Mouse (Mus musculus) heart, adult 18-20 months (tissue): Measurements from ENCODE around the gene Abcc3. TPM values are rescaled to one million over a fixed set of nuclear protein-coding genes. Genes with fewer than 3 reads are reported as not detected.
"Not testable (repeated sequence)": the region's sequence is repeated elsewhere in the genome, so short reads cannot be mapped to it uniquely, and the experiment has no call there.

Source experiments
- DNase-seq, 2 experiments: peaks; one replicate each; pipeline ENCODE4 v3.0.0; 2021 to 2022; ENCODE audit warnings: mixed read lengths in 1 of 2
- total RNA-seq, 2 experiments: library from RNA; stranded (reverse); gene quantifications; 2 replicates each; pipeline ENCODE4 v1.2.3; 2021

Abcc3 gene
- total RNA-seq, 2 experiments from 2014 or later, result 1.7 to 1.8 TPM

DNA sequence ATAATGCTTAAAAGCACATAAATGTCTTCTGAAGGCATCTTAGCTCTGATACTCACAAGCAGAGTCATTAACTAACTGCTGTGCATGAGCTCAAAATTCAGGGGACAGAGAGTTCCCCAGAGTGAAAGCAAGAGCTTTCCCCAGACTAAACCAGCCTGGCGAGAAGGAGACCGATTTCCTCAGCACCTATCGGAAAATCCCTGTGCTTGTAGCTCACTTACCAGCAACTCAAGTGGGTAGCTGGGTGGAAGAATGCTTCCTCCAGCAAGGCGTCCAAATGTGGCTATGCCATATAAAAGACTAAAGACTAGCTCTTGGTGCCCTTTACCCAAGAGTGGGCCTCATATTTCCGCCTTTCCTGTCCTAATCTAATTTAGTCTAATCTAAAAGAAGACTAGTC lies 9.9 kb upstream of the Abcc3 start:
- DNase-seq, result no peak

DNA sequence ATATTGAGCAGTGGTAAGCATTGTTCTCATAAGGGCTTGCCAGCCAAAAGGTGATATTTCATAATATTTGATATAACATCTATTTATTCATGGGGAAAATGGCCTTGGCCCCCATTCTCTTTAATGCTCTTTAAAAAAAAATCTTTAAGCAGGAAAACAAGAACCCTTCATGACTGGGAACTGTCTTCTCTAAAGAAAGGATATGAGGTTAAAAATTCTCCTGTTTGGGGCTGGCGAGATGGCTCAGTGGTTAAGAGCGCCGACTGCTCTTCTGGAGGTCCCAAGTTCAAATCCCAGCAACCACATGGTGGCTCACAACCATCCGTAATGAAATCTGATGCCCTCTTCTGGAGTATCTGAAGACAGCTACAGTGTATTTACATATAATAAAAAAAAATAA lies 9.2 kb upstream of the Abcc3 start:
- DNase-seq, result not testable (repeated sequence)

DNA sequence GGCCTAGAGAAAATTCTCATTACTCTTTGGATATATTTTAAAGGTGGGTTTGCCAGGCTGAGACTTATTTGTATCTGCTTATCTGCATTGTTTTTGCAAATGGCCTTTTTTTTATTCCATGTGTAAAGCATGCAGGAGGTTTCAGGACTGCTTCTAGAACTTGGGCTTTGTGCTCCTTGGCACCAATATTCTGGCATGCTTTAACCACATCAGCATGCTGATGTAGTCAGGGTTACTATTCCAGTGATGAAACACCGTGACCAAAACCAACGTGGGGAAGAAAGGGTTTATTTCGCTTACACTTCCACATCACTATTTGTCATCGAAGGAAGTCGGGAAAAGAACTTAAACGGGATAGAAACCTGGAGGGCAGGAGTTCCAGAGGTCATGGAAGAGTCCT lies 8.2 kb upstream of the Abcc3 start:
- DNase-seq, result no peak

DNA sequence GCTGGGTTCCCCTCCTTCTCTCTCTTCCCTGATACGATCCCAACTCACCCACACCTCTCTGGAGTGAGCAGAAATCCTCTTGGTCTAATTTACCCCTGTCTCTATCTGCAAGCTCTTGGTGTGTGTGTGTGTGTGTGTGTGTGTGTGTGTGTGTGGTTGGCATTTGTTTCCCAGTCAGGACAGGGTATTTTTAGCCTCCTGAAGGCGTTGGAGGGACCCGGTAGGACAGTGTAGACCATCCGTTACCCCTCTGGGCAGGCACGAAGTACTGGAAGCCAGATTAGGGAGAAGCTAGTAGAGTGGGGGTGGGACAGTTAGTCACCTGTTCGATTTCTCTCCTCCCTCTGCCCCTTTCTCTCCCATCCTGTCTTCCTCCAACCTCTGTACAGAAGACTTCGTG lies 1.3 kb upstream of the Abcc3 start:
- DNase-seq, result no peak

DNA sequence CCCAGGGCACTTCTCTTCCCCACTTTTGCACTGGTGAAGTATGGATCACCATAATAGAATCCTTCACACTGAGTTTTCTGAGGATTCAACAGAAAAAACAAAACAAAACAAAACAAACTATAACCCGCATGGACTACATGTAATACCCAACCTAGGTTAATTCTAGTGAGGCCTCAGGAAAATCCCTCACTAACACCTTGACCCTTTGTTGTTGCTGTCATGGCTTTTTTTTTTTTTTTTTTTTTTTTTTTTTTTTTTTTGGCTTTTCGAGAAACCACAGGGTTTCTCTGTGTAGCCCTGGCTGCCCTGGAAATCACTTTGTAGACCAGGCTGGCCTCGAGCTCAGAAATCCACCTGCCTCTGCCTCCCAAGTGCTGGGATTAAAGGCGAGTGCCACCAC lies 693 bp upstream of the Abcc3 start:
- DNase-seq, result not testable (repeated sequence)

DNA sequence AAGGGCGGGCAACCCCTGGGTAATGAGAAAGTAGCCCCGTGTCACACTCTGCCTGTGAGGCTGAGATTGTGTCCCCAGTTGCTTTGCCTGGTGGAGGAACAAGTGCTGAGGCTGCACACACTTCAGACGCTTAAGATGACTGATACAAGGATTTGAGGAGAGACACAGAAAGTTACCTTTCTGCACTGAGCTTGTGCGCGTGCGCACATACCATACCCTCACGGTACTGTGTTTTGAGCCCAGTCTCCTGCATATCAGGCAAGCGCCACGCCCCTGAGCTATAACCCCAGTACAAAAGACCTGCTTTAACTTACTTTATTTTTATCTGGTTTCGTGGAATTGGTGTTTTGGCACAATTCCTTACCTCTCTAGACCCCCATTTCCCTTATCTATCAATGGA lies 1.1 kb downstream of the Abcc3 start:
- DNase-seq, result no peak

DNA sequence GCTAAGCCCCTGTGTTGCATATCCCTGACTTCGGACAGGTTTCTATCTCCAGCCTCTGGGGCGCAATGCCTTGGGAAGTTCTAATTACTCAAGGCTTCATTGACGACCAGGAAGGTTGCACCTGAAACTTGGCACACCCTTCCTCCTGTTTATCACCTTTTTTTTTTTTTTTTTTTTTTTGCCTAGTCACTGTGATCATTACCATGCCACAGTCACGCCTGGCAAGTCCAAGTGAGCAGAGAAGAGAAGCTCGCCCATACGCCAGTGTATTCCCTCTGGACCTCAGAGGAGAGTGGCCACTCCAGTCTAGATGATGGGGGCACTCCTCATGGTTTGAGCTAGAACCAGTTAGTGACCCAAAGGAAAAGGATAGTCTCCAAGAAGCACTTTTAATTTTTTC lies 2.0 kb downstream of the Abcc3 start:
- no peak for DNase-seq

DNA sequence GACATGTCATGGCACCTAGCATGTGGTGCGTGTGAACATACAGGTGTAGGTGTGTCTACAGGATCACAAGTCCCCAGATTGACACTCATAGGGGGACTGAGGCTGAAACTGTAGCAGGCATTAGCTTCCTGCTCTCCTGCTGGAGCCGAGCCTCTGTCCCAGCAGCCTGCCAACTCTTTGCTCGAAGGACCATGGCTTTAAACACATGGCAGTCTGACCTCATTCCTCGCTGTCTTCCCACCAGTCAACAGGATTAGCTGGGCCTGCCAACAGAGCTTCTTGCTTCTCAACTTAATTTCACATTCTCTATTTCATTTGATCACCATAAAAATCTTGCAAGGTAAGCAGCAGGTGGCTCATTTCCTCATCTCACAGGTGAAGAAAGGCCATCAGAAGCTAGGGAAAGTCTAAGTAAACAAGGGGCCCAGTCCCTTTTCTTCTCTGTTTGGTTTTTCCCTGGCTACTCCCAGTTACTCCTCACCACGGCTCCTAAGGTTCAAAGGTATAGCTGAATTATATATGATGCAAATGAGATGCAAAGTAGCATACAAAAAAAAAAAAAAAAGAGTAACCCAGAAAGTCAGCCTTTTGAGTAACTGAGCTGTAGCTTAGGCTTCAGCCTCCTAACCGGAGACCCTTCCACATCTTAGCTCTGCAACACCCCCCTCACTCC lies 2.9 kb downstream of the Abcc3 start:
- no peak for DNase-seq

DNA sequence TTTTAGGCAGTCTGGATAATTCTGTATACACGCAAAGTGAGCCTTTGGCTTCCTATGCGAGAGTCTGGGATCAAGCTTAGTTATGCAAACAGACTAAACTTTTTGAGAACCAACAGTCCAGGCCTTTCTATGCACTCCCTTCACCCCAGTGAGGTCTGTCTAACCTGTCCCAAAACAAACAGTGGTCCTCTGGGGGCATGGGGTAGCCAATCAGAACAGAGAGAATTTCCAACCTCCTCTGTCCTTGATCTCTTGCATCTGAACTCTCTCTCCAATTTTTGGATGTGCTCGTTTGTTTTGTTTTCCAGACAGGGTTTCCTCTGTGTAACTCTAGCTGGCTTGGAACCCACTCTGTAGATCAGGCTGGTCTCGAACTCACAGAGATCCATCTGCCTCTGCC lies 3.8 kb downstream of the Abcc3 start:
- DNase-seq, result no peak

DNA sequence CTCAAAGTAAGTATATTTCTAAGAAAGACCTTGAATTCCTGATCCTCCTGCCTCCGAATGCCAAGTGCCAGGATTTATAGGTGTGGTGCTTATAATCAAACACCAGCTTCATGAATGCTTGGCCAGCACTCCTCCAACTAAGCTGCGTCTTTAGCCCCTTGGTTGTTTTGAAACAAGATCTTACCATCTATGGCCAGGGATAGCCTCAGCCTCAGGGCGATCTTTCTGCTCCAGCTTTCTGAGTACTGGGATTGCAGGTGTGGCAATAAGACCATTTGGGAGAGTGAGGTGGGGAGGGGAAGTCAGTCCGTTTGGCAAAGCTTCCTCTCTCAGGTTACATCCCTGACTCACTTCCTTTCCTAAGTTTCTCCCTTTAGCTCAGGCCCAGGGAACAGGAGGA lies 5.0 kb downstream of the Abcc3 start:
- DNase-seq, result no peak

DNA sequence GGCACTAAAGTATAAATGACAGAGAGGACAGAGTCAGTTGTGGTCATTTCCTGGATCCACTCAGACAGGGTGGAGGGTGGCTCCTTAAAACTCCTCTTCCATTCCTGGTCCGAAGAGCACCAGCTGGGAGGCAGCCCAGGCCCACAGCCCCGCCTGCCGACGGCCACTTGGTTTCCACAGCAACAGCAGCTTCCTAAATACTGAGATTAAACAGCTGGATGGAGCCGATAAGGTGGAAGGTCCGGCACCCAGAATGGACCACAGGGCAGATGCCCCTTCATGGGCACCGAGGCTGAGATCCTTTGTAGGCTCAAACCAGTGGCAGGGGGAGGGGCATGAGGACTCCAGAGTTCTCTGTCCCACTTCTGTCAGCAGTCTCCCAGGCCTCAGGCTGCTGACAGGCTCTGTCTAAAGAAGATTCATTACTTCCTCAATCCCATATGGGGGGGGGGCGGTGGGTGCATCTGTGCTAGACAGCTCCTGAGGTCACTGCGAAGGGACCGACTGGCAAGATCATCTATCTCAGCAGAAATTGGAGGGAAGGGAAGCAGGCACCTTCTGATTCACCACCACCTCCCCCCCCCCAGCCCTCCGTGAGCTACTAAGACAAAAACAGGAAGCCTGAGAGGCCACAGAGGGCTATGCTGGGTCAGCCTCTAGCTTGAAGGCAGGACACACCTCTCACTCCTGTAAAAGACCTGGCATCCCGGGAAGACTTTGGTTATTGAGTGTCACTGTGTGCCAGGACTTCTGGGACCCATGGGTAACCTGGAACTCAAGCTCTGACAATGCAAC lies 6.6 kb downstream of the Abcc3 start:
- peak; percentile 59 to 65 for DNase-seq

DNA sequence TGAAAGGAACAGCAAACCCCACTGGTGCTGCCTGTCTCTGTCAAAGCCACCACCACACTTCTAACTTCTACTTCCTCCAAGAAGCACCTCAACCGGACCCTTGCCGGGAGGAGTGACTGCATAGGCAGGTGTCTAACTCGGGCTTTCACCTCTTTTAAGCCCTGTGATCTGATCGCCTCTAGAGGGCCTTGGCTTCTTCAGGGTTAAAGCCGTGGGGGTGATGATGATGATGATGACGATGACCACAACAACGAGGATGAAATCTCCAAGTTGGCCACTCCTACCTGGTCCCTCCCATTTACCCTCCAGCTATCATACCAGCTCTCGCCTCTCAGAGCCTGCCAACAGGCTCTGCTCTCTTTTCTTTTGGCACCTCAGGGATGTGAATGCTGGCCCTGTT lies 13.1 kb downstream of the Abcc3 start:
- DNase-seq, result no peak

DNA sequence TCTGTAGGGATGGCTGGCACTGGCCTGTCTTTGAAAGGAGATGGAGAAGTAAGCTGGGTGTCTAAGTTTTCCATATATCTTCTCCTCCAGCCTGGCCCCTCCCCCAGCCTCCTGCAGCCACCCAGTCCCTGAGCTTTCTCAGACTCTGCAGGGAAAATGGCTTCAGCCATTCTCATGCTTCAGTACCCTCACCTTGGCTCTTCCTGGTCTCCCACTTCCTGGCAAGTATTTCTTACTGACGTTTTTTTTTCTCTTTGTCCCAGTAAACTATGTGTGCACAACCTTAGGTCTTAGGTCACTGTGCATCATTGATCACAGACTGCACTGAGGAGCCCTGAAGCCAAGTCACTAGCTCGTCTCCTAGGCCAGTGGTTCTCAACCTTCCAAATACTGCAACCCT lies 13.7 kb downstream of the Abcc3 start:
- DNase-seq, result no peak

DNA sequence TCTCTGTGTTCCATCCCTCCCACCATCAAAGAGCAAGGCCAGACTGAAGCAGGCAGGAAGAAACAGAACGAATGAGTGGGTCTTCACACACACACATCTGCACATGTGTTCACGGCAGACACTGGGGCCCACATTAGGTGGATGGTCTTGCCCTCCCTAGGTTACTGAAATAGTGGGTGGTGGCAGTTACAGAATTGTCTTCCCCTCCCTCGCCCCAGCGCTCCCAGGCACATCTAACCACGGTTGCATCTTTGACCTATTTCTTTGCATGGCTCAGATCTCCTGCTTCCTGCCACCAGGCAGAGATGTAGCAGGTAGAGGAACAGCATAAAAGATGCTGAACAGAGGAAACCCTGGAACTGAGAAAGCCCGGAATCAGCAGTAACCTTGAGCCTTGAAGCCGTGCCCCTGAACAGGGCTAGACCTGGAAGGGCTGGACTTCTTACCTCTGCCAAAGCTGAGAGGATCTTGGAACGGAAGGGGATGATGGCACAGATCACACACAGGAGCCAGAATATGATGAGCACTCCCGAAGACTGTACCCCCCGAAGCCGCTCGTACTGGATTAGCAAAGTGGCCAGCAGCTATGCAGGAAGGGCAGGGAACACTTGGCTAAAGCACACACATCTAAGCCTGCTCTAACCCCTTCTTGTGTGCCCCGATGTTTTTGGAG lies 18.4 kb downstream of the Abcc3 start:
- DNase-seq, result no peak

DNA sequence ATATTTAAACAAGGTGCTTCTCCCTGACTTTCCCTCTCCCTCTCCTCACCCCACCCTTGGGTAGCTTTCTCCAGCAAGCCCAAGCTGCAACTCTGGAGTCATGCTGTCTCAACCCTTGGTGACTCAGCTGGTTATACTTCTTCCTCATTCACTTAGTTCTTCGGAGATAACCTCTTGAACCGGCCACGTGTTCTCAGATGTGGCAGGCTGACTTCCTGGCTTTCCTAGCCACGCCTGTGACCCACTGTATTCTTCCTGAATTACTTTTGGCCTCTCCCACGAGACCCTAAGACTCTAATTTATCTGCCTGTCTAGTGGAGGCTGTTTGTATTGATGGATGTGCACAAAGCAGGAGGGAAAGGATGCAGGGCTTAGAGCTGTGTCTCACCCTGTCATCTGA lies 22.0 kb downstream of the Abcc3 start:
- no peak for DNase-seq

DNA sequence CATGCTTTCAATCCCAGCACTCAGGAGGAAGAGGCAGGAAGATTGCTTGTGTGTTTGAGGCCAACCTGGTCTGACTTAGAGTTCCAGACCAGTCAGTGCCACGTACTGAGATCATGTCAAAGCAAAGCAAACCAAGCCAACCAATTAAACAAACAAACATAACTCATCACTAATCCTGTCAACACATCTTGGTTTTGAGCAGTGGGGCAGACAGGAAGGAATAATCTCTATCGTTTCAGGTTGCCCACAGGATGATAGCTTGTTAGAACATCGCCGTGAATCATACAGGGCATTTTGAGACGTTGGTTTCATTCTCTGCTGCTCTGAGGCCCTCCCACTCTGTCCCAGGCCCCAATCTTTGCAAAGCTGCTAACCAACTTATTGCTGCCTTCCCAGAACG lies 22.8 kb downstream of the Abcc3 start:
- DNase-seq, result no peak

DNA sequence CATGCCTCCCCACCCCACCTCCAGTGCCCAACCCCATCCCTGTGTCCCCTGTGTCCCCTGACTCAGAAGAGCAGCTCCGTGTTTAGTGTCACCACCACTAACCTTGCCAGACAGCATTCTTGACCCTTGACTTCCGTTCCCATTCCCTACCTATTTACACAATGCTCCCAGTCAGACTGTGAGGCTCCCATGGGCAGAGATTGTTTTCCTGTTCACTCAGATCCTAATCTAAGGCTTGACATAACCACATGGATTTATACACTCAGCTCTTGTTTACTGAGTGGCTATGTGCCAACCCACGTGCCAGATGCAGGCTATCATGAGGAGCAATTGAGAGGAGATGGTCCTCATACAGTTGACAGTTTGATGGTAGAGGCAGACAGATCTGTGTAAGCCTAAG lies 27.5 kb downstream of the Abcc3 start:
- no peak for DNase-seq

DNA sequence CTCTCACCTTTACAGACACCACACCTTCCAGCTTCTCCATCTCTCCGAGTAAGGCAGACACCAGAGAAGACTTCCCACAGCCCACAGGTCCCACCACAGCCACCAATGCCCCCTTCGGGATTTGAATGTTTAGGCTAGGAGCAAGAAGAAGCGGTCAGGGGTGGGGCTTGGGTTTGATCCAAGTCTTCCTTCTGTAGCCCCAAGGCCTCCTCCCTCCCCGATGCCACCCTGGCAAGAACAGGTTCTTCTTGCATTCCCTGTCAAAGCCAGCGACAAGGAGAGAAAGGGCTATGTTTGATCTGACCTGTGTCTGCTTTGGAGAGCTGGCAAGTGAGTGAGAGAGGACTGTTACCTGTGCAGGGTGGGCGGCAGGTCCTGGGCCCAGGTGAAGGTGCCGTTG lies 29.1 kb downstream of the Abcc3 start:
- no peak for DNase-seq

DNA sequence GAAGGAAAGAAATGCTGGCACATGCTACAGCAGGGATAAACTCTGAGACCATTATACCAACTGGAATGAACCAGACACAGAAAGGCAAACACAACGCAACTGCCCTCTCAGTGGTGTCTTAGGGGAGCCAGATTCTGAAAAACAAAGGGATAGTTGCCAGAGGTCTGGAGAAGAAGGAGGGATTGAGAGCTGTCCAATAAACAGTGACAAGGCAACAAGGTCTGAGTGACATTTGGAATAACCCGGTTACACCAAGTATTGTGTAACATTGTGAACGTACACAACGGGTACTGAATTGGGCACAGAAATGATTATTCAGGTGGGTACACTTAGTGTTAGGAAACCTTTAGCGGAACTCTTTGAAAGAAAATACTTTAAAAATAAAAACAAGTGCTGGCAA lies 30.7 kb downstream of the Abcc3 start:
- DNase-seq, result no peak

DNA sequence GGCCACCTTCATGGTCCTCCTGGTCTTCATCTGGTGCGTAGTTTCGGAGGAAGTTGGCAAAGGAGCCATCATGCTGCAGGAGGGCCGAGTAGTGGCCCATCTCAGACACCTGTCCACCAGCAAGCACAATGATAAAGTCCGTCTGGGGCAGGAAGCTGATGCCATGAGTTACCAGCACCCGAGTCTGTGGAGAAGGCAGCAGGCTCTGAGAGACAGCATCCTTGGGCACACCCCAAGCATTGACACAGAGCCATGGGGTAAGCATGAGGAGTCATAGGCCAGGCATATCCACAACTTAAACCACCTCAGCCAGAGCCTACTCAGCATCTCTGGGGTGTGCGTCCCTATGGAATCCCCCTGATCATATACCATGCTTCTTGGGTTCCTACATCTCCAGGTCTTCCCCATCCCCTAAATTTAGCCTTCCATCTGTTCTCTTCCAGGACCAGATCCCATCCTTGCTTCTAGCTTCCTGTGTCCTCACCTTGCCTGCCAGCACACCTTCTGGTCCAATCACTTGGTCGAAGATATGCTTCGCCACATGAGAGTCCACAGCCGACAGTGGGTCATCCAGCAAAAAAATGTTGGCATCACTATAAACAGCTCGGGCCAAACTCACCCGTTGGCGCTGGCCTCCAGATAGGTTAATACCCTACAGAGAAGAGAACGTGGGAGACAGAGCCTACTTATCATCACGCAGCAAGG lies 31.5 kb downstream of the Abcc3 start:
- no peak for DNase-seq

DNA sequence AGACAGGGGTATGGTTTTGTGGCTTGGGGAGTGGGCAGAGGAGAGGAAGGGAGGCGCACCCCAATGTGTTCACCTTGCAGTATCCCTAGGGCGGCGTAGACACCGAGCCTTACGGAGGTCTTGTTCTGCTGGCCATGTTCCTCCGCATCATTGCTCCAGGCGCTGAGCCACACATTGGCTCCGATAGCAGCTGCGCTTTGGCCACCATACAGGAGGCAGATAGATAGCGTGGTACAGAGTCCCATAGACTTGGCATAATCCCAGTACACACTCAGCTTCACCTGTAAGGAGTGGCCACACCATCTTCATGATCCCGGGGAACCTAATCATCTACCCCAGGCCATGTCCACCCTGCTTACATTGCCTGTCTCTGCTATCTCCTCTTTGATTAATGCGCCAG lies 33.6 kb downstream of the Abcc3 start:
- DNase-seq, result no peak

DNA sequence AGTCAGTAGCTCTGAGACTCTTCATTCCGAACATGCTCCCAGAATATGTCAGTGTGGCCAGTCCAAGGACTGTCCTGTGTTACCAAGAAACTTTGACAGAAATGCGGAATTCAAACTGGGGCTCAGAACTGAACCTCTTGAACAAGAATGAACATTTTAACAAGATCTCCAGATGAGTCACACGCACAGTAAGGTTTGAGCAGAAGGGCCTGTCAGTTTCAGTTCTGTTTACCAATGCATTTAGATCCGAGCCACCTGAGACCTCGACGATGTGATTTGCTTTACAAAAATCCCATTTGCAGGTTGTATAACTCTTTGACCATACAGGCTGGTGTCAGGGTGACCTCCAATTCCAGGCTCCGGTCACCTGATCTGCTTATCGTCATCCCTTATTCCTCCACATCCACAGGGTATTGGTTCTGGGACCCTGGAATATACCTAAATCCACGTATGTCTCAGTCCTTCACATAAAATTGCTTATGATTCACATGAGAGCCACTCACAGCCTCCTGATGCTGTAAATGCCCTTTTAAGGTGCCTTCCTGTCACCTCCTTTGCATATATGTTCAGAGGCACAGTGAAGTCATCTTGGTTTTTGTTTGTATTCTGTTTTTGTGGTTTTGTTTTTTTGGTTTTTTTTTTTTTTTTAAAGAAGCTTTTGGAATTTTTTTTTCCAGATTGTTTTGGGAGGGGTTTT lies 37.1 kb downstream of the Abcc3 start:
- no peak for DNase-seq
